Mouse (Mus musculus) spleen, adult 12 weeks (tissue): ENCODE results near the gene Ubox5.
A peak's percentile ranks its signal among the peaks of the same experiment; 100 is the strongest.
"Not testable (repeated sequence)": the region's sequence is repeated elsewhere in the genome, so short reads cannot be mapped to it uniquely, and the experiment has no call there.

Source experiments
- DNase-seq: peaks from one replicate; pipeline ENCODE4 v3.0.0; 2022; ENCODE audit warnings: low spot score

Gene Ubox5

DNA sequence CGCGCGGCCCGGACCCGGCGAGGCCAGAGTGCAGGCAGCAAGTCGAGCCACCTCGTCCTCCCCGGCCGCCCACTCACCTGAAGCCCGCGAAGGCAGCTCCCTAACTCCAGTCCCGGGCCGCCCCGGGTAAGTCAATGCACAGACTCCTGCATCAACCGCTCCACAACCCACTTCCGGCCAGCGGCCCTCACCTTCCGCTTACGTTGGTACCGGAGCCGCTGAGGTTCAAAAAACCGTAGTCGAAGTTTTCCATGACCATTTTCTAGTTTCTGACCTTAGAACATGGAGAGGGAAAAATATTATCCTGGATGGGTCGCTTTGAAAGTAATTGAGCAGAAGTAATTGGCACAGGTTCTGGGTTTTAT is at the start of gene Ubox5, which contains the start of gene Fastkd5:
Ubox5 (minus strand) TSS at position 200 of the 365 bp plus-strand sequence.
Fastkd5 (minus strand) TSS at position 189 of the 365 bp plus-strand sequence.
- DNase-seq = peak; percentile 77

DNA sequence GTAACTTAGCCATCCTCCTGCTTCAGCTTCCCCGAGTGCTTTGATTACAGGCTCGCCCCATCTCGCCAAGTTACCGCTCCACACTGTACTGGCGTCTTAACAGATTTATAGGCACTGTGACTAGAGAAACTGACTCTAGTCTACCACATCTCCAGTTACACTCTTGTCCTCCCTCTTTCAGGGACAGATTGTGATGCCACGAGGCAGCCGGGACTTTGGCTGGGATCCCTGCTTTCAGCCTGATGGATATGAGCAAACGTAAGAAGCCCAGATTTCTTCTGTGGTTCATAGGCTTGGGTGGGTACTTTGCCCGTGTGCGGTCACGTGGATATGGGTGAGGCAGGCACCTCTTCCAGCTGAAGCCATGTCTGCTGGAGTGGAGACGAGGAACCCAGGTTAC is 49.3 kb upstream of the Ubox5 start:
- DNase-seq = no peak

DNA sequence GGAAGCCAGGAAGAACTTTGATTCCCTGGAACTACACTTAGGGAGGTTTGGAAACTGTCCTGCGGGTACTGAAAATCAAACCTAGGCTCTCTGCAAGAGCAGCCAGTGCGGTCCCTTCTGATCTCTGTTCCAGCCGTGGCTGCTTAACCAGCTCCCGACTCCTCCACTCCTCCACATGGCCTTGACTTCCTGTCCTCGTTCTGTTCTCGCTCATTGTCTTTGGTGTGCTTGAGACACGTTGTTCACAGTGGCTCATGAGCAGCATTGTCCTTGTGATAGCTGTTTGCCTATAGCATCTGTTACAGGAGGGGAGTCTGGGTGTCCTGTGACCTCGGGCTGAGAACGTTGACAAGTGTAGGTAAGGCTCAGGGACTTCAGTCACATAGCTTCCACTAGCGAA is 47.4 kb upstream of the Ubox5 start:
- no peak for DNase-seq

DNA sequence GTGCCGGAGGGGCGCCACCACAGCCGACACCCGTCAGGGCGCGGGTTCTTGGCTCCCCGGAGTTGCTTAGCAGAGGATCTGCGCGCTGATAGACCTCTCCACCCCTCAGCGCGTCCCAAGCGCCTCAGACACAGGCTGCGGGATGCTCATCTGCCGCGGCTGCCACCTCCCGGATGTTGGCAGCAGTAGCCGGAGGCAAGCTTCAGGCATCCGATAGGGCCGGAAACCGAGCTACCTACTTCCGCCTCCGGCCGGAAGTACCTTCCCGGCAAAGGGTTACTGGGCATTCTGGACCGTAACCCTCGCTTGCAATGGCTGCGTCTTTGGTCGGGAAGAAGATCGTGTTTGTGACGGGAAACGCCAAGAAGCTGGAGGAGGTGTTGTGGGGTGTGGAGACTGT is 37.7 kb upstream of the Ubox5 start, which contains the start of gene Itpa:
Itpa (plus strand) TSS at position 52 of the 400 bp plus-strand sequence.
- peak; percentile 76 for DNase-seq

DNA sequence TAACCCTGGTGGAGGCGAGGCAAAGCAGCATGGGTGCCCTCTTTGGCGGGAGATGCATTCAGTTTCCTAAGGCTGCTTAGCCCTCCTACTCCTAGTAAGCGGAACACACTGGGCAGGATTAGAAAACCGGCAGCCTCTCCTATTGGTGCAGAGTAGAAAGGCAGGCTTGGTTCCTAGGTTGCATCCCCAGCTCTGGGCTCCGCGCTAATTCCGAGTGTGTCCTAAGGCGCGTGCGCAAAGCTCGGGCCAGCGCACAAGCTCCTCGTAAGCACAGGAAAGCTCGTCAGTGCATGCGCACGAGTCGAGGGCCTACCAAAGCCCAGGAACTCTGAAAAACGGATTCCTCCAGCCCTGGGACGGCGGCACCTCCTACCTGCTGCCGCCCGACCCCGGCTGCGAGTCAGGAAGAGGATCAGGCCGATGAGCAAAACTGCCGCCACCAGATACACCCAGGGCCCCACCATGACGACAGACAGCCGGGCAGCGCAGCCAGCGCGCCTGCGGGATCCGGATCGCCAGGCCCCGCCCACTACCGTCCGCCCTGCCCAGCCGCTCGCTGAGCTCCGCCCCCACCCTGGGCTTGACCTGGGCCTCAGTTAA is 34.4 kb upstream of the Ubox5 start, which contains the start of gene Ddrgk1:
Ddrgk1 (minus strand) TSS at position 558 of the 600 bp plus-strand sequence.
- peak; percentile 89 for DNase-seq

DNA sequence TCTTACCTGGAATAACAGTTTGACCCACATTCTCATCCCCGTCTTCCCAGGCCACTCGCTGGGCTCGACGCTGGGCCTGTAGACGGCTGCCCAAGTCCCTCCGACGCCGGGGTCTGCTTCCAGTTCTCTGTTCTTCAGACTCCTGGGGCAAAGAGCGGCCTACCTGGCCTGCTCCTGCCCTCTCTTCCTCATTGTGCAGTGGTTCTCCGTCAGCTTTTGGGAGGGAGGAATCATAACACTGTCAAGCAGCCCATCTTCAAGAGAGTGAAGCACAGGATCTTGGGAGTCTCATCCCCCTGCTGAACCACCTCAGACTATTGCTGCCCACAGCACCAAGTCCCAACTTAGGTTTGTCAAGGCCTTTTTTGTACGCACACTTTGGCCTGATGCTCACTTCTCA is 33.5 kb upstream of the Ubox5 start:
- DNase-seq = no peak

DNA sequence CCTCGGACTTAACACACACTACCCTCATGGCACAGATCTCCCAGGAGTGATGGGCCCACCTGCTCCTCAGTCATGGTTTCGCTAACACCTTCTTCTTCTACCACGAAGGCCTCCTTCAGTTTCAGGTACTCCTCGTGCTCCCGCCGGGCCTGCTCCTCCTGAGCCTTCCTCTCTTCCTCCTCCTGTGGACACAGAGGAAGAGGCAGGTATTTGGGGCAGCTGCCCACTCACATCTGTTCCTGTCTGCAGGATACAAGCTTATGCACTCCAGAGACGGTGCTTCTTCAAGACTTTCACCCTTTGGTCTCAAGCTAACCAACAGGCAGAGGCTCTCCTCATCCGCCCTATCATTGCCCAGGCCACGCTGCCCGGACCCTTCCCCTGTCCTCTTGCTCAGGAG is 28.7 kb upstream of the Ubox5 start:
- no peak for DNase-seq

DNA sequence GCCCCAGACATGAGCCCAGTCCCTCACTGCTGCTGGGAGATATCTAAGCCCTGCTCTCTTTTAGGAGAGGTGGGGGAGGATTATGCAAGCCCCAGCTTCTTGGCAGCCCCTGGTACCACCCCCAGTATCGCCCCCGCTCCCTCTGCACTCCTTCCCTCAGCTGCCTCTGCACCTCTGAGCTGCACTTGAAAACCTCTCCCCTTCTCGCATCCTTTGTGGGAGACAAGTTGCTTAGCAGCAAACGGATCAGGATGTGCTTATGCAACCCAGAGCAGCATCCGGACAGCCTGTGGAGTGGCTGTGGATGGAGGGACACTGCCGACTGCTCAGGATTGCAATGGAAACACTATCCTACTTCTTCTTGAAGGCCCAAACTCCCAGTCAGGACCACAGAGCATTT is 27.7 kb upstream of the Ubox5 start:
- no peak for DNase-seq

DNA sequence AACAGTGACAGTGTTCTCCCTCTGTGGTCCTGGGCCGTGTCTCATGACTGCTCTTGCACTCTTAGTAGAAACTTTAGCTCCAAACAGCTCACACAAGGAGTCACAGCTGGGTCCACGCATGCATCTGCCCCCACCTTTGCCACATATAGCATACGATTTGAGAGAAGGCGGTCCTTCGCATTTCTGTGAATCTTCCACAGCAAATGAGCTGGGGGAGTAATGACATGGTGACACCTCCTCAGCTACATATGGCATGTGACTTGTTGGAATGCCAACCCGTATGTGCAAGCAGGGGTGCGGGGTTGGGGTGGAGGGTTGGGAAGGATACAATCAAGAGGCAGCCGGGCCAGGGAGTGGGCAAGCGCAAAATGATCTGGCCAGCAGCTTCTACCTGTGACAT is 26.7 kb upstream of the Ubox5 start:
- no peak for DNase-seq

DNA sequence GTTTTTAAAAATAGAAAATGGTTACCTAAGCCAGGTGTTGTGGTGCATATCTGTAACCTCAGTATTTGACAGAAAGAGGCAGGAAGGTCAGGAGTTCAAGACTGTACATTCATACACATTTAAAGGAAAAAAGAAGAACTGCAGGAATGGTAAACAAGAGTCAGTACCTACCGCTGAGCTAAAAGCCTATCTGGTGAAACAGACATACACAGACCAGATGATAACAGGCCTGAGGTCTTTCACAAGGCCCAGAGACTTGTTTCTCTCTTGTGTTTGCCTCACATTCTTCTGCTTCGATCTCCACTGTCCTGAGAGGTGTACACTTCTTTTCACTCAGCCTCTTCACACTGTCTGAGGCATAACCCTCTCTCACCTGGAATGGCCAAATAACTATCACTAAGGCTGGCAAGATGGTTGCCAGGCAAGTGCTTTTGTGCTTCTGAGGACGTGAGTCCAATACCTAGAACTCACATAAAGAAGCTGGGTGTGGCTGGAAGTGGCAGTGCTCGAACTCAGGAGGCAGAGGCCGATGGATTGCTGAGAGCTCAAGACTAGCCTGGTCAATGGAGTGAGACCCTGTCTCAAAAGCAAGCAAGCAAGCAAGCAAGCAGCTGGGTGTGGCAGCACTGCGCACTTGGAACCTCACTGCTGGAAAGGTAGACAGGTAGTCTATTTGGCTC is 26.0 kb upstream of the Ubox5 start:
- peak; percentile 31 for DNase-seq

DNA sequence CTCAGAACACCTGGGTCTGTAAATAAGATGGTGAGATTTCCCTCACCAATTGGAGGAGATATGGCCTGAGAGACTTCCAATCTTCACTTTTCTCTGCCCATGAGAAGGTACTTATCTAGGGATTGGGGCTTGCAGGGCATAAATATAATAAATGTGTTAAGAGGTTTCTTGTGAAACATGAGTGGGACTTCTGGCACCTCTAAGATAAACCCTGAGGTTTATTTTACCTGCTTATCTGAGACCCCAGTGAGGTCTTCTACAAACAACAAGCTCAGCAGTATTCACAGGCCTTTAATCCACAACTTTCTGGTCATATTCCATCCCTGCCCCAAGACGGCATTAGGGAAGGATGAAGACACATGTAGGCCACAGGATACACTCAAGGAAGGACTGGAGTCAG is 23.9 kb upstream of the Ubox5 start:
- DNase-seq = no peak

DNA sequence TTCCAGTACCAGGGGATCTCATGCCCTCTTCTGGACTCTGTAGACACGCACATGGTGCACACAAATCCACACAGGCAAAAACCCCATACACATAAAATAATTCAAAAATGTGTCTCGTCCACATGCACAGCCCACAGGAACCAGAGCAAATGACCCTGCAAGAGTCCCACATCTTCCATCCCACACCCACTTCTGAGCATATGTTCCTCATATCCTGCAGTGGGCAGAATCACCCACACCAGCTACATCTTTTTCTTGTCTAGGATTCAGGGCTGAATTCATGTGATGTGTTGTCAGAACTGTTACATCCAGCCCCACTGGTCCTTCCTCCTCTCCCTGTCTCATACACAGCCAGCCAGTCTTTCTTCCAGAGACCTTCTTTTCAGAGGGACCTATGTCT is 23.5 kb upstream of the Ubox5 start:
- DNase-seq = no peak

DNA sequence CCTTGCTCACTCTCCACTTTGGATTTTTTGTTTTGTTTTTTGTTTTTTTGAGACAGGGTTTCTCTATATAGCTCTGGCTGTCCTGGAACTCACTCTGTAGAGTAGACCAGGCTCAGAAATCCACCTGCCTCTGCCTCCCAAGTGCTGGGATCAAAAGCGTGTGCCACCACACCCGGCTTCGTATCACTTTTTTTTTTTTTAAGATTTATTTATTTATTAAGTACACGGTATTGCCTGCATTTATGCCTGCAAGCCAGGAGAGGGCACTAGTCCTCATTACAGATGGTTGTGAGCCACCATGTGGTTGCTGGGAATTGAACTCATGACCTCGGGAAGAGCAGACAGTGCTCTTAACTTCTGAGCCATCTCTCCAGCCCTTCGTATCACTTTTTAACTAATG is 19.2 kb upstream of the Ubox5 start:
- DNase-seq = not testable (repeated sequence)

DNA sequence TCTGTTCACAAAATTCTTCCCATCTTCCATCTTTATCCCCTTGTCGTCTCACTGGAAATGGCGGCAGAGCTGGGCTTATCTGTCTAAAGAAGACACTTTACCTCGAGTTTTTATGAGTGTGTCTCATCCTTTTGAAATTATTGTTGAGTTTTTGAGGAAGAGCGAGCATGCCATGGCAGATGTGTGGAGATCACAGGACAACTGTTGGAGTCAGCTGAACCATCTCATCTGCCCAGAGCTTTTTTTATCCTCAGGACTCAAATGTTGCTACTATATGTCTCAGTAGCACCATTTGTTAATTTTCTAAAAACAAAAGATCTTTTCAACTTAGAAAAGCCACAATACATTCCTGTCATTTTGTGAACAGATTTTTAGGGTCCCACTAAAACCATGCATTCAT is 15.4 kb upstream of the Ubox5 start:
- no peak for DNase-seq

DNA sequence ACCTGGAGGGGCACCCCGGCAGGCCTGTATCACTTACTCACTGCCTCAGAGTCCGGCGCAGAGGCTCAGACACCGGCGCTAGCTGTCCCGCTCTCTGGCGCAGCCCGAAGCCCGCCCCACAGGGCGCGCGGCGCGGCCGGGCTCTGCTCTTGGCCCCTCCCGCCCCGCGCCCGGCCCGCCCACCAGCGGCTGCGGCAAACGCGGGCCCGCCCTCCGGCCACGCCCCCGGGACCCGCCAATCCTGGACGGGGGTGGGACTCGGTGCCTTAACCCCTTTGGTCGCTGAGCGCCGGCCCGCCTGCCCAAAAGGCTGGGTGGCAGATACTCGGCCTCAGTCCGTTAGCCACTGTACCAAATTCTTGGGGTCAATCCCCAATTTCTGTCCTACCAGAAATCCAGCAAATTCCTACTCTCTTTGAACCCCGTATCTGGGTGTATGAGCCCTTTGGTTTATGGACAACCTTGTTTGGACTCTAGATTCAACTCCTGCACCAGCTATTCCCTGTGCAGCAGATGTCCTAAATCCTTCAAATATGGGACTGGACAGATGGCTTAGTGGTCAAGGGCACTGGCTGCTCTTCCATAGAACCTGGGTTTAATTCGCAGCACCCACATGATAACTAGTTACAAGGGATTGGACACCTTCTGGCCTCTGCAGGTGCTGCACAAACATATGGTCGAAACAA is 13.0 kb upstream of the Ubox5 start, which contains the start of gene Lzts3:
Lzts3 (minus strand) TSS at position 120 of the 686 bp plus-strand sequence.
- peak; percentile 89 for DNase-seq

DNA sequence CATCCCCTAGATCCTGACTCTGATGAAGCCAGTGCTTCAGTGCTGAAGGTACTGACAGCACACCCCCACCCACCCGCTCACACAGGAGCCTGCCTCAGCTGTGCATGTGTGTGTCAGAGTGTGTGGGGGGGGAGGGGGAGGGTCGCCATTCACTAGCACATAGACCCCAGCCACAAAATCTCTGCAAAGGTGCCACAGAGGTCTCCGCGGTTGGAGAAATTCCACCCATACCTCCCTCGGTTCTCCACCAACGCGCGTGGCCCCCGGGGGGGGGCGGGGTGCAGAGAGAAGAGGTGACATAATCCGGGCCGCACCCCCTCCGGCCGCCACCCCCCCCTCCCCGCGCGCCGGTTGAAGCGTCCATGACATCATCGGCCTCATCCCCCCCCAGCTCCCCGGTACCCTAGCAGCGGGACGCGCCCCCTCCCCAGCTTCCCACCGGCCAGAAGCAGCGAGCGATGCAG is 12.4 kb upstream of the Ubox5 start:
- DNase-seq = no peak

DNA sequence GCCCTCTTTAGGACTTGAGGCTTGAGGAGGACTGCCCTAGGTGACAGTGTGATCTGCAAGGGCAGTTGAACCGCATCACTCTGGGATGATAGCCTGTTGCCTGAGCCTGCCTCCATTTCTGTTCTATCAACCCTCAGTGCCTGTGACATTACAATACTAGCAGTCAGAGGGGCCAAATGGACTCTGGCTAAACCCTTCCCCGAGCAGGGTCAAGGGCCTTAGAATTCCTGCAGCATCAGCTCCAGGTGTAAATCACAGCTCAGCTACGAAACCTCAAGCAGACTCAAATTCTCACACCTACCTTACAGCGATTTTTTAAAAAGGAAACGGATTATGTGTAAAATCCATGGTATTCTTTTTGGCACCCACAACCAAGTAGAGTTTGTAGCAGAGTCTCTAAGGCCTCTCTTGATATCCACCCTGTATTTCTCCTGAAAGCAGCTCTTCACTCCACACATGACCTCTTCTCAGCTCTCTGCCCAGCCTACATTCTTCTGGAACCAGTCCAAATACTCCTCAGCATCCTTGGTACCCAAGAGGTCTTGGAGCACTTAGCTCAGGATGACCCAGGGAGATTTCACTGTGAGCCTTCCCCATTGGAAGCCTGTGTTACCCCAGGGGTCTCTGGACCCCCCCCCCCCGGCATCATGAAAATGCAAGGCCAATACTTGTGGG is 11.7 kb upstream of the Ubox5 start:
- DNase-seq = no peak

DNA sequence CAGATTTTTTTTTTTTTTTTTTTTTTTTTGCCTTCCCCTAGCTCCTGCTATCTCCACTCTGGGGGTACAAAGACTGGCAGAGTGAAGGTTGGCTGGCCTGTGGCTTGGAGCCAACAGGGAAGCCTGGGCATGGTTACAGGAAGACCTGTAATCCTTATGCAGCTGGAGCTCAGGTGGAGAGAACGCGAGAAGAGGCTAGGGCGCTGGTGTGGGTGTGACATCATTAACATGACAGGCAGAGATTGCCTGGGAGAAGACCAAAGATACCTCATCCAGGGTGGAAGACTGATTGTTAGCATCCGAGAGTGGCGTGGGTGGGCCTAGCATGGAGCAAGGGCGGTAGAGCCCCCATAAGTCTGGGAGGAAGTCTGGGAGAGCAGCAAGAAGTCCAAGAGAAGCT is 9.4 kb upstream of the Ubox5 start:
- no peak for DNase-seq

DNA sequence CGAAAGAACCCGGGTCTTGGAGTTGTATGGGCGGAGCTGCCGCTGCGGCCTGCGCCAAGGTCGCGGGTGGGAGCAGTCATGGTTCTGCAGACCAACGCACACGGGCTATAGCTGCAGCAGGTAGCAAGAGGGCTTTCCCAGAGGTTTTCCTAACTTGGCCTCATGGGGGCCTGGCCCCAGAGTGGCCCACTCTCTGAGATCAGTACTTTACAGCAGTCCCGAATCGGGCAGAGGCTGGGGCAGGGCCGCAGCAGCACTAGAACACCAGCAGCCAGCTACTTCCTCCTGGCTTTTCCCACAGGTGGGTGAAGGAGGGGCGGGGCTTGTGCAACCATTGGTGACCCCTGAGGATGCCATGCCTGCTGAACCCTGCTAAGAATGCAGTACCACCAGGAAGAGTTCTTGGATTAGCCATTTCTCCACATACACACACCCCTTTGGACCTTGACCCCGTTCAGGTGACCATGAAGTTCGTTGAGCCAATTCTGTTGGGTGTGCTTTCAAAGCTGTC is 8.3 kb upstream of the Ubox5 start:
- DNase-seq = no peak

DNA sequence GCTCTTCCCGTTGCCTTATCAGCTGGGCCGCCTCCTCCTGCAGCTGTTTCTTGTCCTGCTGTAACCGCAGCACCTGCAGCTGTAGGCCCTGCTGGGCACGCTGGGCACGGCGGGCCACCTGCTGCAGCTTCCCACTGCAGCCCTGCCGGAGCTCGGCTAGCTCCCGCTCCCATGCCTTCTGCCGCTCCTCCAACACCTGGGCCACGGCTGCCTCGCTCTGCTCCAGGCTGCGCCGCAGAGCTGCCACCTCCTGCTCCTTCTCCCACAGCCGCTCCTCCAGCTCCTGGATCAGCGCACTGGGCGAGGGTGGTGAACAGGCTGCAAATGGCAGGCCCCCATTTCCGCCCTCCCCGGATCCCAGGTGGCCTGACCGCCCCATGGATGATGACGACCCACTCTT is 6.0 kb upstream of the Ubox5 start:
- DNase-seq = no peak

DNA sequence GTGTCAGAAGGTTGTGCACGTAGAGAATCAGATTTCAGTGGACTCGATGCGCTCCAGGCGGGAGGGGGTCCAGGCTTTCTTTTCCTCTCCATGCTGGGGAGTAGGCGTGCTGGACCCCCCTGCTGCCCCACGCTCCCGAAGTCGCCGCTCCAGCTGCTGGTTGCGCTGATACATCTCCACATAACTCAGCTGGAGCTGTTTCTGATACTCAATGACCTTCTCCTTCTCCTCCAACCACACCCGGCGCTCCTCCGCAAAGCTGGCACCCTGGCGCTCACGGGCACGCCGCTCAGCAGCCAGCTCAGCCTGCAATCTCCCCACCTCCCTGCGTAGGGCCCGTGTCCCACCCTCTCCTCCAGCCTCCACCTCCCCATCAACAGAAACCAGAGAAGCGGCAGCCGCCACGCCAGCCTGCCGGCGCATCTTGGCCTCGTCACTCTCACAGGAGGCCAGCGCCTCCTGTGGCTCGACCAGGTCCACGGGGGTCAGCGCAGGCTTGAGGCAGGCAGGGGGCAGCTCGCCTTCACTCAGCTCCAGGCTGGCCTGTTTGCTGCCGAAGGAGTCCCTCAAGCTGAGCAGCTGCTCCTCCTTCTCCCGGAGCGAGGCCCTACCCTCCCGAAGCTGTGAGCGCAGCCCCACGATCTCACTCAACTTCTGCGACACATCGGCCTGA is 5.0 kb upstream of the Ubox5 start:
- no peak for DNase-seq
